In genomic region chr9:82044517-82044916, GRCm38 (mm10) we compare ENCODE assay signal across 29 mouse cellular contexts.
DNase-seq lines count a peak whose midpoint lies in the region; ATAC-seq and TF ChIP-seq lines count a peak whose summit lies in the region.
"Had no signal": no experiment of that assay in that cellular context is flagged by ENCODE, and none has a peak within 500 bp of the region (broad histone marks: within the 10 kb centered on the region; RNA-seq: fewer than 3 reads in every experiment).

No protein-coding gene starts in this region.

- H3K36me3 ChIP-seq in forebrain, embryonic 14.5 days (ENCODE audit: control insufficient read depth, insufficient read depth, low read length), result no peaks in the 10 kb centered on the region
- H3K36me3 ChIP-seq in forebrain, embryonic 11.5 days (ENCODE audit: control insufficient read depth, insufficient read depth, low read length), result no peaks in the 10 kb centered on the region
- H3K36me3 ChIP-seq in lung, embryonic 16.5 days (ENCODE audit: control insufficient read depth, insufficient read depth, low read length), result no peaks in the 10 kb centered on the region
- H3K36me3 ChIP-seq: embryonic facial prominence, embryonic 15.5 days; heart, embryonic 12.5 days; hindbrain, embryonic 10.5 days; kidney, embryonic 15.5 days; limb, embryonic 15.5 days; midbrain, embryonic 12.5 days; neural tube, embryonic 15.5 days had no signal

- TF ChIP-seq POLR2A in lung, adult 2 months (IDR thresholded peaks at IDR 0.05; ENCODE audit: borderline replicate concordance, extremely low read depth, low read depth, low read length), result no peak

- TF ChIP-seq CTCF in lung, adult 2 months (IDR thresholded peaks at IDR 0.05; ENCODE audit: insufficient read depth, low read length), result no peak

- no peaks in the 10 kb centered on the region for H3K27me3 ChIP-seq in forebrain, embryonic 14.5 days (replicated peaks; ENCODE audit: control insufficient read depth, insufficient read depth, low read length)
- H3K27me3 ChIP-seq in forebrain, embryonic 11.5 days (ENCODE audit: control insufficient read depth, insufficient read depth, low read length), result no peaks in the 10 kb centered on the region
- no peaks in the 10 kb centered on the region for H3K27me3 ChIP-seq in lung, embryonic 16.5 days (ENCODE audit: control insufficient read depth, insufficient read depth, low read depth, low read length)
- H3K27me3 ChIP-seq: embryonic facial prominence, embryonic 15.5 days; heart, embryonic 12.5 days; kidney, embryonic 15.5 days; limb, embryonic 15.5 days; midbrain, embryonic 12.5 days; neural tube, embryonic 15.5 days; Patski had no signal

- H3K4me1 ChIP-seq in forebrain, embryonic 14.5 days (ENCODE audit: control insufficient read depth, insufficient read depth, low read length), result no peaks in the 10 kb centered on the region
- no peaks in the 10 kb centered on the region for H3K4me1 ChIP-seq in forebrain, embryonic 11.5 days (replicated peaks; ENCODE audit: control insufficient read depth, insufficient read depth, low read length)
- H3K4me1 ChIP-seq in lung, embryonic 16.5 days (replicated peaks; ENCODE audit: control insufficient read depth, insufficient read depth, low read length), result no peaks in the 10 kb centered on the region
- no peaks in the 10 kb centered on the region for H3K4me1 ChIP-seq in lung, adult 2 months (ENCODE audit: control insufficient read depth, insufficient read depth, low read length)
- H3K4me1 ChIP-seq: embryonic facial prominence, embryonic 15.5 days; heart, embryonic 12.5 days; hindbrain, embryonic 10.5 days; kidney, embryonic 15.5 days; limb, embryonic 15.5 days; midbrain, embryonic 12.5 days; neural tube, embryonic 15.5 days had no signal

- ATAC-seq in forebrain, embryonic 14.5 days, result peak; percentile 61; the same call in 1 of the 2 replicates
- no peak for ATAC-seq in forebrain, embryonic 11.5 days (replicated peaks; ENCODE audit: low FRiP score)
- ATAC-seq in lung, embryonic 16.5 days (ENCODE audit: low read depth), result peak; percentile 56
- ATAC-seq: intestine, postnatal 0 days; Patski had no signal

- WGBS in forebrain, embryonic 14.5 days, result 77% methylated on average over 2 of the region's 2 CpGs
- 95% methylated on average over 2 of the region's 2 CpGs for WGBS in forebrain, embryonic 11.5 days
- WGBS in lung, embryonic 16.5 days, result 55% methylated on average over 2 of the region's 2 CpGs
- 70% methylated on average over 2 of the region's 2 CpGs for WGBS in lung, adult 2 months

- no peak overlapping the region for H3K9ac ChIP-seq in forebrain, embryonic 14.5 days (ENCODE audit: low read length)
- no peak overlapping the region for H3K9ac ChIP-seq in forebrain, embryonic 11.5 days (ENCODE audit: low read length)
- H3K9ac ChIP-seq in lung, embryonic 16.5 days (ENCODE audit: low read length), result no peak overlapping the region
- H3K9ac ChIP-seq: embryonic facial prominence, embryonic 15.5 days; heart, embryonic 12.5 days; kidney, embryonic 15.5 days; limb, embryonic 15.5 days; liver, embryonic 14.5 days; midbrain, embryonic 12.5 days; neural tube, embryonic 15.5 days had no signal

- no peaks in the 10 kb centered on the region for H3K9me3 ChIP-seq in forebrain, embryonic 14.5 days (replicated peaks; ENCODE audit: control insufficient read depth, low read length)
- no peaks in the 10 kb centered on the region for H3K9me3 ChIP-seq in forebrain, embryonic 11.5 days (ENCODE audit: control insufficient read depth, low read length)
- H3K9me3 ChIP-seq in lung, embryonic 16.5 days (ENCODE audit: control insufficient read depth, low read length), result no peaks in the 10 kb centered on the region
- H3K9me3 ChIP-seq: embryonic facial prominence, embryonic 15.5 days; heart, embryonic 12.5 days; hindbrain, embryonic 10.5 days; kidney, embryonic 15.5 days; limb, embryonic 15.5 days; midbrain, embryonic 12.5 days; neural tube, embryonic 15.5 days had no signal

- no peak overlapping the region for H3K4me2 ChIP-seq in forebrain, embryonic 14.5 days (ENCODE audit: low read length)
- no peak overlapping the region for H3K4me2 ChIP-seq in forebrain, embryonic 11.5 days (ENCODE audit: low read depth, low read length, severe bottlenecking)
- H3K4me2 ChIP-seq in lung, embryonic 16.5 days (ENCODE audit: low read depth, low read length), result no peak overlapping the region
- H3K4me2 ChIP-seq: embryonic facial prominence, embryonic 15.5 days; heart, embryonic 12.5 days; kidney, embryonic 15.5 days; limb, embryonic 15.5 days; midbrain, embryonic 12.5 days; neural tube, embryonic 15.5 days had no signal

- H3K4me3 ChIP-seq in forebrain, embryonic 14.5 days (ENCODE audit: low read depth, low read length), result no peak overlapping the region
- no peak overlapping the region for H3K4me3 ChIP-seq in forebrain, embryonic 11.5 days (ENCODE audit: low read depth, low read length)
- no peak overlapping the region for H3K4me3 ChIP-seq in lung, embryonic 16.5 days (ENCODE audit: low read length)
- H3K4me3 ChIP-seq in lung, adult 2 months (replicated peaks; ENCODE audit: extremely low read depth, low read depth, low read length), result no peak overlapping the region
- H3K4me3 ChIP-seq: embryonic facial prominence, embryonic 15.5 days; heart, embryonic 12.5 days; hindbrain, embryonic 10.5 days; kidney, embryonic 15.5 days; left cerebral cortex, adult 2 months; limb, embryonic 15.5 days; midbrain, embryonic 12.5 days; neural tube, embryonic 15.5 days had no signal

- no peak overlapping the region for H3K27ac ChIP-seq in forebrain, embryonic 14.5 days (ENCODE audit: low read depth, low read length)
- no peak overlapping the region for H3K27ac ChIP-seq in forebrain, embryonic 11.5 days (ENCODE audit: low read depth, low read length)
- no peak overlapping the region for H3K27ac ChIP-seq in lung, embryonic 16.5 days (ENCODE audit: low read length)
- H3K27ac ChIP-seq: embryonic facial prominence, embryonic 15.5 days; hindbrain, embryonic 10.5 days; kidney, embryonic 15.5 days; left cerebral cortex, adult 2 months; limb, embryonic 15.5 days; liver, embryonic 14.5 days; midbrain, embryonic 12.5 days; neural tube, embryonic 15.5 days had no signal

- DNase-seq in forebrain, embryonic 14.5 days (ENCODE audit: low spot score), result peak; percentile 76
- no peak for DNase-seq in forebrain, embryonic 11.5 days (ENCODE audit: low spot score)
- no peak for DNase-seq in lung, adult 2 months
- DNase-seq in layer of hippocampus, adult 9-10 months (ENCODE audit: low spot score), result peak; percentile 12
- DNase-seq in MN1 (ENCODE audit: low spot score), result no peak
- DNase-seq in right cerebral cortex, adult 2 months (ENCODE audit: low spot score in 2 of 2), result no peak
- DNase-seq: adrenal gland, postnatal 36 days; cerebellum, adult 2 months; cerebellum, postnatal 25 days; embryo, embryonic 11 days; gastrocnemius, postnatal 14 days; heart, adult 18-20 months; heart, postnatal 10 days; kidney, postnatal 36 days; left cerebral cortex, postnatal 4 days; lung, postnatal 10 days; thymus, postnatal 14 days had no signal

Comparison
In these comparisons a context has a peak if more than half of its experiments do, and no peak if none do; other contexts are left out.
1. DNase-seq: peak in forebrain, embryonic 14.5 days (single experiment) and layer of hippocampus, adult 9-10 months (single experiment); none in forebrain, embryonic 11.5 days (single experiment), lung, adult 2 months (single experiment), MN1 (single experiment) and right cerebral cortex, adult 2 months (0 of 2).